Comparison of ENCODE assay signal across 22 mouse cellular contexts in the genomic region with DNA sequence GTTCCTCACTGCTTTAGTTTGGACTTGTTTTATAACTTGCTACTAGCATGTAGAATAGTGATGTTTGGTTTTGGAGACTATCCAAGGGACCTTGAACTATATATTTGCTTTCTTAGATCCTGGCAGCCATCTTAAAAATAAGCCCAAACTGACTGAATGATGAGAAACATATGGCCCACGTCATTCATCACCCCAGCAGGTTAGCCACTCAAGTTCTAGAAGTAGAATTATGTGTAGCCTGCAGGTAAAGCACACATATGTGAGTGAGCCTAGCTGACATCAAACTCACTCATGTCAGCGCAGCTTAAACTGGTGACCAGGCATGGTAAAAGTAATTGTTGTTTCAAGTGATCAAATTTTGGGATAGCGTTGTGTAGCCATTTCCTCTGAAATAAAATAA.
DNase-seq lines count a peak whose midpoint lies in the region; ATAC-seq and TF ChIP-seq lines count a peak whose summit lies in the region.
"Had no signal": no experiment of that assay in that cellular context is flagged by ENCODE, and none has a peak within 500 bp of the region (broad histone marks: within the 10 kb centered on the region; RNA-seq: fewer than 3 reads in every experiment).

No protein-coding gene starts in this region.

- no peak for TF ChIP-seq POLR2A in limb, embryonic 14.5 days (IDR thresholded peaks at IDR 0.05; ENCODE audit: borderline replicate concordance, extremely low read depth, insufficient read depth, insufficient read length)

- DNase-seq in embryonic facial prominence, embryonic 14.5 days (ENCODE audit: low spot score): peak; percentile 41
- DNase-seq in embryonic facial prominence, embryonic 10.5 days (ENCODE audit: low spot score): no peak
- no peak for DNase-seq in limb, embryonic 10.5 days (ENCODE audit: low spot score)
- DNase-seq in lung, embryonic 14.5 days: peak; percentile 36
- DNase-seq in lung, postnatal 14 days: no peak
- peak; percentile 51 for DNase-seq in limb, embryonic 14.5 days (ENCODE audit: low spot score)
- DNase-seq: adrenal gland, adult 2 months; adrenal gland, adult 8-10 months; adrenal gland, postnatal 10 days; adrenal gland, postnatal 14 days; adrenal gland, postnatal 25 days; adrenal gland, postnatal 36 days; B cell, adult 2 months; cerebellum, adult 11 months; cerebellum, adult 11-12 months had no signal

- WGBS in embryonic facial prominence, embryonic 14.5 days: 57% methylated on average over 3 of the region's 3 CpGs
- WGBS in embryonic facial prominence, embryonic 10.5 days: 79% methylated on average over 3 of the region's 3 CpGs
- whole genome bisulfite sequencing in limb, embryonic 13.5 days: 33% methylated on average over 3 of the region's 3 CpGs
- 78% methylated on average over 3 of the region's 3 CpGs for WGBS in limb, embryonic 10.5 days
- WGBS in lung, embryonic 14.5 days: 81% methylated on average over 3 of the region's 3 CpGs
- WGBS in limb, embryonic 14.5 days: 29% methylated on average over 3 of the region's 3 CpGs

- no peak overlapping the region for H3K4me2 ChIP-seq in embryonic facial prominence, embryonic 14.5 days (ENCODE audit: low read depth, low read length)
- H3K4me2 ChIP-seq in limb, embryonic 13.5 days (replicated peaks): no peak overlapping the region
- H3K4me2 ChIP-seq in lung, embryonic 14.5 days: no peak overlapping the region
- no peak overlapping the region for H3K4me2 ChIP-seq in limb, embryonic 14.5 days (replicated peaks; ENCODE audit: low read depth, low read length, severe bottlenecking)

- H3K4me1 ChIP-seq in embryonic facial prominence, embryonic 14.5 days (ENCODE audit: control insufficient read depth, insufficient read depth, low read length): no peaks in the 10 kb centered on the region
- H3K4me1 ChIP-seq in embryonic facial prominence, embryonic 10.5 days: no peaks in the 10 kb centered on the region
- H3K4me1 ChIP-seq in limb, embryonic 13.5 days: no peaks in the 10 kb centered on the region
- H3K4me1 ChIP-seq in limb, embryonic 10.5 days: no peaks in the 10 kb centered on the region
- no peaks in the 10 kb centered on the region for H3K4me1 ChIP-seq in lung, embryonic 14.5 days (ENCODE audit: insufficient read depth)
- no peaks in the 10 kb centered on the region for H3K4me1 ChIP-seq in limb, embryonic 14.5 days (ENCODE audit: control insufficient read depth, insufficient read depth, low read length)

- H3K36me3 ChIP-seq in embryonic facial prominence, embryonic 14.5 days (ENCODE audit: control insufficient read depth, insufficient read depth, low read length): no peaks in the 10 kb centered on the region
- no peaks in the 10 kb centered on the region for H3K36me3 ChIP-seq in embryonic facial prominence, embryonic 10.5 days (replicated peaks)
- no peaks in the 10 kb centered on the region for H3K36me3 ChIP-seq in limb, embryonic 13.5 days
- H3K36me3 ChIP-seq in limb, embryonic 10.5 days: no peaks in the 10 kb centered on the region
- no peaks in the 10 kb centered on the region for H3K36me3 ChIP-seq in lung, embryonic 14.5 days (ENCODE audit: insufficient read depth)
- no peaks in the 10 kb centered on the region for H3K36me3 ChIP-seq in limb, embryonic 14.5 days (ENCODE audit: control insufficient read depth, insufficient read depth, low read length)
- H3K36me3 ChIP-seq: G1E had no signal

- ATAC-seq in embryonic facial prominence, embryonic 14.5 days (ENCODE audit: low read depth): no peak
- peak; percentile 51; the same call in 1 of the 2 replicates for ATAC-seq in limb, embryonic 13.5 days (ENCODE audit: low FRiP score, low read depth)
- ATAC-seq in lung, embryonic 14.5 days (ENCODE audit: insufficient read depth): no peak
- ATAC-seq in limb, embryonic 14.5 days (ENCODE audit: low FRiP score, low read depth): no peak
- no peak for ATAC-seq in erythroblast, adult 5-6 weeks (replicated peaks; ENCODE audit: low FRiP score, poor library complexity, severe bottlenecking)
- ATAC-seq: activated CD4-positive, CD25-positive, alpha-beta regulatory T cell, adult 4 months; CD4-positive, CD25-positive, alpha-beta regulatory T cell, adult 4 months; Patski had no signal

- H3K9me3 ChIP-seq in embryonic facial prominence, embryonic 14.5 days (ENCODE audit: control insufficient read depth, low read length): no peaks in the 10 kb centered on the region
- no peaks in the 10 kb centered on the region for H3K9me3 ChIP-seq in embryonic facial prominence, embryonic 10.5 days
- peaks cover 1% of the 10 kb centered on the region for H3K9me3 ChIP-seq in limb, embryonic 13.5 days
- H3K9me3 ChIP-seq in limb, embryonic 10.5 days (replicated peaks): no peaks in the 10 kb centered on the region
- H3K9me3 ChIP-seq in lung, embryonic 14.5 days (ENCODE audit: low read depth, low read length): no peaks in the 10 kb centered on the region
- no peaks in the 10 kb centered on the region for H3K9me3 ChIP-seq in limb, embryonic 14.5 days (ENCODE audit: control insufficient read depth, low read length)

- H3K4me3 ChIP-seq in embryonic facial prominence, embryonic 14.5 days (ENCODE audit: low read depth, low read length): no peak overlapping the region
- no peak overlapping the region for H3K4me3 ChIP-seq in embryonic facial prominence, embryonic 10.5 days
- no peak overlapping the region for H3K4me3 ChIP-seq in limb, embryonic 13.5 days
- H3K4me3 ChIP-seq in limb, embryonic 10.5 days: no peak overlapping the region
- H3K4me3 ChIP-seq in lung, embryonic 14.5 days (ENCODE audit: low read depth, low read length): no peak overlapping the region
- no peak overlapping the region for H3K4me3 ChIP-seq in limb, embryonic 14.5 days (replicated peaks; ENCODE audit: low read length)

- TF ChIP-seq CTCF in lung, embryonic 14.5 days (IDR thresholded peaks at IDR 0.05; ENCODE audit: low read depth): no peak

- no peak overlapping the region for H3K9ac ChIP-seq in embryonic facial prominence, embryonic 14.5 days (ENCODE audit: low read depth, low read length)
- no peak overlapping the region for H3K9ac ChIP-seq in limb, embryonic 13.5 days
- no peak overlapping the region for H3K9ac ChIP-seq in lung, embryonic 14.5 days
- no peak overlapping the region for H3K9ac ChIP-seq in limb, embryonic 14.5 days (ENCODE audit: low read depth, low read length, severe bottlenecking)

- H3K27me3 ChIP-seq in embryonic facial prominence, embryonic 14.5 days (replicated peaks; ENCODE audit: control insufficient read depth, insufficient read depth, low read length): no peaks in the 10 kb centered on the region
- H3K27me3 ChIP-seq in embryonic facial prominence, embryonic 10.5 days (replicated peaks; ENCODE audit: low read depth, poor library complexity, severe bottlenecking): no peaks in the 10 kb centered on the region
- H3K27me3 ChIP-seq in limb, embryonic 13.5 days: no peaks in the 10 kb centered on the region
- no peaks in the 10 kb centered on the region for H3K27me3 ChIP-seq in limb, embryonic 10.5 days (ENCODE audit: low read depth, poor library complexity, severe bottlenecking)
- H3K27me3 ChIP-seq in lung, embryonic 14.5 days (ENCODE audit: insufficient read depth, low read length): no peaks in the 10 kb centered on the region
- H3K27me3 ChIP-seq in limb, embryonic 14.5 days (ENCODE audit: control insufficient read depth, insufficient read depth, low read length): no peaks in the 10 kb centered on the region
- H3K27me3 ChIP-seq: CH12.LX had no signal

- H3K27ac ChIP-seq in embryonic facial prominence, embryonic 14.5 days (replicated peaks; ENCODE audit: low read depth, low read length): no peak overlapping the region
- H3K27ac ChIP-seq in embryonic facial prominence, embryonic 10.5 days (replicated peaks): no peak overlapping the region
- no peak overlapping the region for H3K27ac ChIP-seq in limb, embryonic 13.5 days
- no peak overlapping the region for H3K27ac ChIP-seq in limb, embryonic 10.5 days
- no peak overlapping the region for H3K27ac ChIP-seq in lung, embryonic 14.5 days (ENCODE audit: low read depth)
- no peak overlapping the region for H3K27ac ChIP-seq in limb, embryonic 14.5 days (replicated peaks; ENCODE audit: low read depth, low read length)

Comparison
In these comparisons a context has a peak if more than half of its experiments do, and no peak if none do; other contexts are left out.
1. DNase-seq: peak in embryonic facial prominence, embryonic 14.5 days (single experiment), lung, embryonic 14.5 days (single experiment) and limb, embryonic 14.5 days (single experiment); none in embryonic facial prominence, embryonic 10.5 days (single experiment), limb, embryonic 10.5 days (single experiment) and lung, postnatal 14 days (single experiment).